34 mouse cellular contexts compared by ENCODE assay signal in the genomic region with DNA sequence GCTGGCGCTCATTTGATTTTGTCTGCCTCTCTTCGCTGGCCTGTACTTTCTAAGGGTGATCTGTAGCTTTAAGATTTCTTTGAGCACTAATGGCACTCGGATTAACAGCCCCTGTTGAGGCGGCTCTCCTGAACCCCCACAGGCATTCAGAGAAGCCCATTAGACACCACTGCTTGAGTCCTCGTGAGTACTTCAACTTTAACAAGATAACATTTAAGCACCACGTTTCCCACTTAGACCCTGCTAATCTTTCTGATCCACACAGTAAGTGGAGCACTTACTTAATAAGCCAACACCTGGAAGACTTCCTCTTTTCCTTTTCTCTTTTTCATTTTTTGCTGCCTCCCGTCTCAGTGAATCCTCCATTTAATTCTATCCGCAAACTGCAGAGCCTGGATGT. TPM values are rescaled to one million over a fixed set of nuclear protein-coding genes. Genes with fewer than 3 reads are reported as not detected.
"Had no signal": no experiment of that assay in that cellular context is flagged by ENCODE, and none has a peak within 500 bp of the region (broad histone marks: within the 10 kb centered on the region; RNA-seq: fewer than 3 reads in every experiment).

No protein-coding gene starts in this region.

- DNase-seq: kidney, adult 11 months; kidney, adult 8-10 months; kidney, postnatal 10 days; kidney, postnatal 36 days; layer of hippocampus, postnatal 36 days; liver, embryonic 13.5 days; lung, embryonic 14.5 days; midbrain, embryonic 14.5 days; right cerebral cortex, adult 18-20 months; right cerebral cortex, postnatal 14 days; right cerebral cortex, postnatal 4 days; thymus, adult 2 months; thymus, postnatal 14 days; thymus, postnatal 4 days had no signal

- H3K9ac ChIP-seq: intestine, embryonic 15.5 days; kidney, embryonic 15.5 days; liver, embryonic 13.5 days; lung, embryonic 14.5 days; neural tube, embryonic 13.5 days had no signal

- H3K36me3 ChIP-seq: intestine, embryonic 15.5 days; liver, embryonic 13.5 days had no signal

- H3K4me3 ChIP-seq: intestine, embryonic 15.5 days; kidney, embryonic 15.5 days; left cerebral cortex, adult 2 months; liver, embryonic 13.5 days; myocyte; neural tube, embryonic 13.5 days had no signal

- ATAC-seq: intestine, embryonic 15.5 days had no signal

- H3K4me2 ChIP-seq: intestine, embryonic 15.5 days; kidney, embryonic 15.5 days; liver, embryonic 13.5 days; lung, embryonic 14.5 days; midbrain, embryonic 11.5 days; neural tube, embryonic 13.5 days had no signal

- H3K27me3 ChIP-seq: intestine, embryonic 15.5 days; kidney, embryonic 15.5 days; liver, embryonic 13.5 days; neural tube, embryonic 13.5 days had no signal

- H3K27ac ChIP-seq: intestine, embryonic 15.5 days; kidney, embryonic 15.5 days; left cerebral cortex, adult 2 months; liver, embryonic 13.5 days; neural tube, embryonic 13.5 days; stomach, postnatal 0 days had no signal

- H3K9me3 ChIP-seq: intestine, embryonic 15.5 days; kidney, embryonic 15.5 days; liver, embryonic 13.5 days; neural tube, embryonic 13.5 days had no signal

- H3K4me1 ChIP-seq: intestine, embryonic 15.5 days; kidney, embryonic 15.5 days; liver, embryonic 13.5 days; neural tube, embryonic 13.5 days had no signal

RNA-seq across cellular contexts. Expression of a gene that starts 42.2 kb away (rescaled TPM):
- total RNA-seq: layer of hippocampus, adult 8-10 months; layer of hippocampus, postnatal 10 days; layer of hippocampus, postnatal 36 days; left cerebral cortex, adult 2 months; left cerebral cortex, postnatal 10 days; left cerebral cortex, postnatal 36 days; liver, adult 2 months; megakaryocyte progenitor cell, adult 5-6 weeks; megakaryocyte-erythroid progenitor cell, adult 5-6 weeks; monocyte, adult 5-6 weeks; neutrophil, adult 5-6 weeks had no signal
- polyA plus RNA-seq: intestine, embryonic 15.5 days; kidney, embryonic 15.5 days; limb, embryonic 11.5 days; limb, embryonic 14.5 days; liver, adult 2 months; liver, embryonic 13.5 days; liver, embryonic 16.5 days; lung, embryonic 14.5 days; midbrain, embryonic 11.5 days; midbrain, embryonic 14.5 days; myocyte; neural tube, embryonic 13.5 days; stomach, embryonic 14.5 days; stomach, postnatal 0 days; thymus, adult 2 months had no signal
